Comparison of ENCODE assay signal across 13 mouse cellular contexts in the genomic region with DNA sequence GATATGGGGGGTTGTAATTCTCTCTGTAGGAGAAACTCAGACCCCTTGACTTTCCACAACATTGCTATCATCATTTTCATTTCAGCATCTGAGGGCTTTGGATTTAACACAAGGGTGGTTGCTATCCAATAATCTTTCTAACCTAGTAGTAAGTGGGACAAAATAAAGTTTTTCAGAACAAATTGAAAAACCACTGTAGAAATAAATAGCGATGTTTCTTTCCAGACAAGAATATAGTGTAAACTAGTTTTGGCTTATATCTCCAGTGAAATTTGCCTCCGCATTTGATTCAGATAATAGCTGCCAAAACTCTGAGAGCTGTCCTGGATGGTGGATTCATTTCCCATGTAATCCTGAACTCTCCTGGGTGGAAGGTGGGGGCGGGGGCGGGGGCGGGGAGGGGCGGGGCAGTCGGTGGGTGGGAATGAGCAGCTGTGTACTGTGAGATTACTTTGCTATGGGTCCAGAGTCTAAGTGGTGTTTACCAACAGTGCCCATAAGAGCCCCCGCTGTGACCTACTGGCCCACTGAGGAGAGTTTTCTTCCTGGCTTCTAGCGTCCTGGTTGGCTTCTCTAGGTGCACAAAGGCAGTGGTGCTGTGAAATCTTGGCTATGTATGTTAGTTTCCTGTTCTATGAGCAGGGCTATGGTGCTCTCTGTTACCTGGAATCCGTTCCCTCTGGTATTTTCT. TPM values are rescaled to one million over a fixed set of nuclear protein-coding genes. Genes with fewer than 3 reads are reported as not detected.
DNase-seq lines count a peak whose midpoint lies in the region; ATAC-seq lines count a peak whose summit lies in the region.
"Had no signal": no experiment of that assay in that cellular context is flagged by ENCODE, and none has a peak within 500 bp of the region (broad histone marks: within the 10 kb centered on the region; RNA-seq: fewer than 3 reads in every experiment).

No protein-coding gene starts in this region.

- H3K4me2 ChIP-seq in hindbrain, embryonic 12.5 days (replicated peaks): peak overlapping the region; percentile 89; the same call in 1 of the 2 replicates
- no peak overlapping the region for H3K4me2 ChIP-seq in hindbrain, embryonic 16.5 days (ENCODE audit: low read length)
- H3K4me2 ChIP-seq in embryonic facial prominence, embryonic 15.5 days (replicated peaks): peak overlapping the region; percentile 90
- peak overlapping the region; percentile 83 for H3K4me2 ChIP-seq in stomach, embryonic 14.5 days (replicated peaks; ENCODE audit: low read depth, low read length)

- no peaks in the 10 kb centered on the region for H3K36me3 ChIP-seq in hindbrain, embryonic 12.5 days
- H3K36me3 ChIP-seq in hindbrain, embryonic 16.5 days (ENCODE audit: control insufficient read depth, insufficient read depth, low read length): no peaks in the 10 kb centered on the region
- H3K36me3 ChIP-seq in embryonic facial prominence, embryonic 15.5 days: no peaks in the 10 kb centered on the region
- no peaks in the 10 kb centered on the region for H3K36me3 ChIP-seq in stomach, embryonic 14.5 days (ENCODE audit: control insufficient read depth, insufficient read depth, low read length)
- H3K36me3 ChIP-seq: heart, embryonic 10.5 days; hindbrain, embryonic 10.5 days had no signal

- no peaks in the 10 kb centered on the region for H3K9me3 ChIP-seq in hindbrain, embryonic 12.5 days (replicated peaks)
- no peaks in the 10 kb centered on the region for H3K9me3 ChIP-seq in hindbrain, embryonic 16.5 days (ENCODE audit: control insufficient read depth, low read length)
- H3K9me3 ChIP-seq in embryonic facial prominence, embryonic 15.5 days (replicated peaks): no peaks in the 10 kb centered on the region
- H3K9me3 ChIP-seq in stomach, embryonic 14.5 days (ENCODE audit: control insufficient read depth, low read depth, low read length): no peaks in the 10 kb centered on the region
- H3K9me3 ChIP-seq: heart, embryonic 10.5 days; hindbrain, embryonic 10.5 days had no signal

- WGBS in hindbrain, embryonic 12.5 days: 42% methylated on average over 10 of the region's 10 CpGs
- WGBS in hindbrain, embryonic 16.5 days: 44% methylated on average over 10 of the region's 10 CpGs
- WGBS in embryonic facial prominence, embryonic 15.5 days: 28% methylated on average over 10 of the region's 10 CpGs
- 22% methylated on average over 10 of the region's 10 CpGs for WGBS in stomach, embryonic 14.5 days

- peak; percentile 29 for DNase-seq in liver
- no peak for DNase-seq in spleen, postnatal 4 days (ENCODE audit: low spot score in 2 of 2)
- DNase-seq in frontal cortex, postnatal 25 days (ENCODE audit: low spot score in 2 of 2): no peak
- no peak for DNase-seq in thymus, postnatal 36 days
- DNase-seq: cerebellum, adult 9-10 months; thymus, adult 2 months had no signal

- ATAC-seq in hindbrain, embryonic 12.5 days (ENCODE audit: low FRiP score): no peak
- no peak for ATAC-seq in hindbrain, embryonic 16.5 days
- ATAC-seq in embryonic facial prominence, embryonic 15.5 days (ENCODE audit: insufficient number of reproducible peaks, low FRiP score, low TSS enrichment, low read depth): no peak
- ATAC-seq in stomach, embryonic 14.5 days (ENCODE audit: insufficient number of reproducible peaks, insufficient read depth, low FRiP score, low read depth): peak; percentile 37; the same call in 1 of the 2 replicates

- H3K27ac ChIP-seq in hindbrain, embryonic 12.5 days: no peak overlapping the region
- no peak overlapping the region for H3K27ac ChIP-seq in hindbrain, embryonic 16.5 days (ENCODE audit: low read depth, low read length)
- peak overlapping the region; percentile 48; the same call in 1 of the 2 replicates for H3K27ac ChIP-seq in embryonic facial prominence, embryonic 15.5 days (replicated peaks)
- no peak overlapping the region for H3K27ac ChIP-seq in stomach, embryonic 14.5 days (ENCODE audit: low read length)
- H3K27ac ChIP-seq: heart, embryonic 10.5 days; hindbrain, embryonic 10.5 days; kidney, postnatal 0 days had no signal

- no peaks in the 10 kb centered on the region for H3K27me3 ChIP-seq in hindbrain, embryonic 12.5 days
- no peaks in the 10 kb centered on the region for H3K27me3 ChIP-seq in hindbrain, embryonic 16.5 days (replicated peaks; ENCODE audit: control insufficient read depth, insufficient read depth, low read length)
- H3K27me3 ChIP-seq in embryonic facial prominence, embryonic 15.5 days: no peaks in the 10 kb centered on the region
- no peaks in the 10 kb centered on the region for H3K27me3 ChIP-seq in stomach, embryonic 14.5 days (ENCODE audit: control insufficient read depth, insufficient read depth, low read length)

- H3K4me1 ChIP-seq in hindbrain, embryonic 12.5 days: peaks cover 18% of the 10 kb centered on the region
- H3K4me1 ChIP-seq in hindbrain, embryonic 16.5 days (ENCODE audit: control insufficient read depth, insufficient read depth, low read depth, low read length): peaks cover 7% of the 10 kb centered on the region
- H3K4me1 ChIP-seq in embryonic facial prominence, embryonic 15.5 days: peaks cover 24% of the 10 kb centered on the region
- peaks cover 10% of the 10 kb centered on the region; the same call in 1 of the 2 replicates for H3K4me1 ChIP-seq in stomach, embryonic 14.5 days (ENCODE audit: control insufficient read depth, insufficient read depth, low read length)

- no peak overlapping the region for H3K9ac ChIP-seq in hindbrain, embryonic 12.5 days
- H3K9ac ChIP-seq in hindbrain, embryonic 16.5 days (ENCODE audit: low read depth, low read length): no peak overlapping the region
- H3K9ac ChIP-seq in embryonic facial prominence, embryonic 15.5 days: no peak overlapping the region
- H3K9ac ChIP-seq in stomach, embryonic 14.5 days (replicated peaks; ENCODE audit: low read depth, low read length): 0 out of 2 replicates have a peak overlapping the region, but pooled peaks have one; percentile 15

- no peak overlapping the region for H3K4me3 ChIP-seq in hindbrain, embryonic 12.5 days
- H3K4me3 ChIP-seq in hindbrain, embryonic 16.5 days (ENCODE audit: low read length): no peak overlapping the region
- H3K4me3 ChIP-seq in embryonic facial prominence, embryonic 15.5 days (replicated peaks): peak overlapping the region; percentile 64
- H3K4me3 ChIP-seq in stomach, embryonic 14.5 days (ENCODE audit: low read depth, low read length): peak overlapping the region; percentile 69
- H3K4me3 ChIP-seq: heart, embryonic 10.5 days; hindbrain, embryonic 10.5 days had no signal

RNA-seq across cellular contexts. Expression of a gene that starts 2.2 kb away (rescaled TPM):
- 10.1 and 10.6 TPM in 2 replicates for polyA plus RNA-seq in hindbrain, embryonic 12.5 days (2016; fragmentation: Nextera tagmentation; extraction: Ambion mirVana)
- 13.8 and 15.0 TPM in 2 replicates for polyA plus RNA-seq in hindbrain, embryonic 16.5 days (2015; fragmentation: Nextera tagmentation; extraction: Ambion mirVana)
- polyA plus RNA-seq in embryonic facial prominence, embryonic 15.5 days (2015; fragmentation: Nextera tagmentation; extraction: Ambion mirVana): 34.0 and 34.9 TPM in 2 replicates
- 27.3 and 28.8 TPM in 2 replicates for polyA plus RNA-seq in stomach, embryonic 14.5 days (2014; fragmentation: Nextera tagmentation; extraction: Ambion mirVana)

Comparison
In these comparisons a context has a peak if more than half of its experiments do, and no peak if none do; other contexts are left out.
1. H3K4me3 ChIP-seq: peak in embryonic facial prominence, embryonic 15.5 days (single experiment) and stomach, embryonic 14.5 days (single experiment); none in hindbrain, embryonic 12.5 days (single experiment) and hindbrain, embryonic 16.5 days (single experiment).